Mouse (Mus musculus): ENCODE results near the gene Gm45618.
"Not testable (repeated sequence)": the region's sequence is repeated elsewhere in the genome, so short reads cannot be mapped to it uniquely, and the experiment has no call there.

Gm45618 gene

DNA sequence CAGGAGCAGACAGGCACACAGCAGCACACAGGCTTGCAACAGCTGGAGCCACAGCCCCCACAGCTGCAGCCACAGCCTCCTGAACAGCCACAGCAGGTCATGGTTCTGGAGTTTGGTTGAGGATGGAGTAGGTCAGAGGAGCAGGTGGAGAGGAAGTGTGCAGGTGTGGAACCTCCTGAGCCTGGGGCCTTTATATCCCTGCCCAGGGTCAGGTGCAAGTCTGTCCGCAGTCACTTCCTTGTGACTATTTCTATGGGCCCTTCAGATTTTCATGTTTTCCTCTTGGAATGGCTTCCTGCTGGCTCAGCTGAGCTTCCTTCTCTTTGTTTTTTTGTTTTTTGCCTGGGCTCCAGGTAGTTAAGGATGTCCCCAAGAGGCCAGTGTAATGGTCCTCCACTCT, at the start of gene Gm45618:
TSS of gene Gm45618 (minus strand) at position 101 of the 400 bp plus-strand sequence.
- ChIA-PET CTCF (interaction anchor here in 2 of 4 experiments (0.6 to 0.9 kb wide), 3 partner anchors 46 to 523 kb away, joined by 3 to 6 read pairs (median 3); no protein-coding TSS in a partner anchor), POLR2A (interaction anchor here in 1 of 4 experiments (0.7 kb wide), 1 partner anchor 21 kb away, joined by 7 read pairs; no protein-coding TSS in a partner anchor)

DNA sequence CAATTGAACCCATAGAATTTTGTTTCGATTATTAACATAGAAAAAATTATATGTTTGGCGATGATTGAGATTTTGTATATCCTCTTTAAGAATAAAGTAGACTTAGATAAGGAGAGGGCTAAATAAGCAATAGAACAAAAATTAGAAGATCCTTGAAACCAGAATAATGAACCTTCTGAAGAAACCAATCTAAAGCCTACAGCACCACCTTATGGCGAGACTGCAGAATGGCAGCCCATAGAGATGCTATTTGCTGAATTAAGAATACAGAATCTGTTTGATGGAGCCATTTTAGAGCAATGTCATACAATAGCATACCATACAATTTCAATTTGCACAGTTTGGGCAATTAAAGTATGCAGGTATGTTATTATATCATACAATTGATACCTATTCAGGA, 49.3 kb upstream of the Gm45618 start:
- POLR2A ChIA-PET: no interaction called here
- CTCF ChIA-PET: no interaction called here

DNA sequence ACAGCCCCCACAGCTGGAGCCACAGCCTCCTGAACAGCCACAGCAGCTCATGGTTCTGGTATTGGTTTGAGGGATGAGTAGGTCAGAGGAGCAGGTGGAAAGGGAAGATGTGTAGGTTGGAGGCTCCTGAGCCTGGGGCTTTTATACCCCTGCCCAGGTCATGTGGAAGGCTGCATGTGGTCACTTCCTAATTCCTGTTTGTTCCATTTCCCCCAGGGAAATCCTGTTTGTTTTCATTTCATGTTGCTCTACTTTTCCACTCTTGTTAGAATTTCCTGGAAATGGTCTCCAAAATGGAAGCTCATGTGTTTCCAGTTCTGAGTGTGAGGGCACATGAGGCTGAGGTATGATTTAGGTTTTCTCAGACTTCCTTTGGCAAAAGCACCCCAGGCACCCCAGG, 45.1 kb upstream of the Gm45618 start, which contains the start of gene Gm4553:
TSS of gene Gm4553 (minus strand) at position 101 of the 400 bp plus-strand sequence.
- CTCF ChIA-PET, POLR2A ChIA-PET: not testable (repeated sequence)

DNA sequence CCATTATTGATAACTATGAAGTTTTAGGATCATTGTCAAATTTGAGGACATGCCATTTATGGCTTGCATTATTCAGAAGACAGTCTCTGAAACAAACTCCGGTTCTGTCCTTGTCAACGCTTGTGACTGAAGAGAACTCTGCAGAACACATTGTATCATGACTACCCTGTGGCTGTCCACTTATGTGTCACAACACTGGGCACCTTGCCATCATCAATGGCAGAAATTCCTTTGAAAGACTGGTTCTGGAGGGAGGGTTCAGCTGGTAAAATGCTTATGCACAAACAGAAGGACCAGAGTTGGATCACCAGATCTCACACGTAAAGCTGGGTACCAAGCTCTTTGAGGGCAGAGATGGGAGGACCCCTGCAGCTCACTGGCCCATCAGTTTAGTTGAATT, 38.8 kb upstream of the Gm45618 start:
- POLR2A ChIA-PET: no interaction called here
- CTCF ChIA-PET: interaction anchor here in 1 of 4 experiments (1.3 kb wide), 1 partner anchor 64 kb away, joined by 3 read pairs; the partner anchor contains the start of gene Dusp8

DNA sequence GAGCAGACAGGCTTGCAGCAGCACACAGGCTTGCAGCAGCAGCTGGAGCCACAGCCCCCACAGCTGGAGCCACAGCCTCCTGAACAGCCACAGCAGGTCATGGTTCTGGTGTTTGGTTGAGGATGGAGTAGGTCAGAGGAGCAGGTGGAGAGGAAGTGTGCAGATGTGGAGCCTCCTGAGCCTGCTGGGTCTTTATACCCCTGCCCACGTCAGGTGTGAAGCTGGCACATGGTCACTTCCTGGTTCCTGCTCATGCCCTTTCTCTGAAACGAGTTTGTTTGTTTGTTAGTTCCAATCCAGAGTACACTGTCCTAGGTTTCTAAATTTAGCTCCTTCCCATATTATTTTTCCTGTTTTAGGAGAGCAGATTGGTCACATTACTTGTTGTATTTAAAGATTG, 36.5 kb upstream of the Gm45618 start, which contains the start of gene Gm29735:
TSS of gene Gm29735 (minus strand) at position 101 of the 400 bp plus-strand sequence.
- POLR2A ChIA-PET: not testable (repeated sequence)
- CTCF ChIA-PET: interaction anchor here in 1 of 4 experiments (0.6 kb wide), 1 partner anchor 12 kb away, joined by 4 read pairs; no protein-coding TSS in a partner anchor

DNA sequence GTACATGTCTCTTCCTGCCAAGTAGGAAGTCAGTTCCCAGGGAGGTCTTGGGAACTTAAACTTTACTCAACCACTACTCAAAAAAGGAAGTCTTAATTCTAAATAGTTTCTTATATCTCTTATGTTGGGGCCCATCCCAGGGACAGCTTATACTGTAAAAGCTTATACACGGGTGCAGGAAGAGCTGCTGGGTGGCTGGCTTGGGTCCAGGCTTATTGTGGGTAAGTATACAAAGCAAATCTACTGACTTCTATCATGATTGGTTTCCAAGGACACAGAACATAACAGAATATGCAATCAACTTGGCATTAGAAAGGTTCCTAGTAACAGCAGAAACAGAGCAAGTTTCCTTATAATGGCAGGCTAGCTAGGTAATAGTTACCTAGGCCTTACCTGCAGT, 34.8 kb upstream of the Gm45618 start:
- POLR2A ChIA-PET: no interaction called here
- CTCF ChIA-PET: interaction anchor here in 1 of 4 experiments (0.6 kb wide), 1 partner anchor 94 kb away, joined by 5 read pairs; no protein-coding TSS in a partner anchor

DNA sequence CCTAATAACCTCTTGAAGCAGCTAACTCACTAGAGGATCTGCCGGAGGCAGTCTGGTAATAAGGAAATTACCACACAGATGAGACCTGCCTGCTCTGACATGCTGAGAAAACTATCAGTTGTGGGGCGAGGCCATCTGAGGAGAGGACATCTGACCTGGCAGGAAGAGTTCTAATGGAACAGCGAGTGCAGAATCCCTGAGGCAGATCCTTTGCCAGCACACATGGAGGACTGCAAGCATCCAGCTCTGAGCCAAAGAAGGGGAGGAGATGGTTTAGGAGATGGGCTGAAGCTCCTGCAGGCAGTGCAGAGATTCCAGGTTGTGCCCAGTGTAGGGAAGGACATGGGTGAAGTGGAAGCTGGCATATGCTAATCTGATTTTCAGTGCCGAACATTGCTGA, 31.7 kb upstream of the Gm45618 start:
- ChIA-PET POLR2A (no interaction called here), CTCF (interaction anchor here in 2 of 4 experiments (1.2 to 1.3 kb wide), 2 partner anchors 98 to 103 kb away, joined by 3 to 4 read pairs; no protein-coding TSS in a partner anchor)

DNA sequence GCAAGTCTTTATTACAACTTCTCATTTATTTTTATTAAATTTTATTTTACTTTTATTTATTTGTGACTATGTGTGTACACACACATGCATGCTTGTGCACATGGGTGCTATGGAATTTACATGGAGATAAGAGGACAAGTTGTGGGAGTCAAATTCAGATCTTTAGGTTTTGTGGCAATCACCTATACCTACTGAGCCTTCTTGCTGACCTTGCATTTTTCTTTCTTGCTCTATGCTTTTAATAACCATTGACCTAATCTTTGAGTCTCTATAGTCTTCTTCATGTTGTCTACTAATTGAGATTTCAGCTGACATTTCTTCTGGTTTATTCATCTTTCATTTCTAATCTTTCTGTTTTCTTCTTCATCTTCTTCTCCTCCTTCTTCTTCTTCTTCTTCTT, 28.1 kb upstream of the Gm45618 start:
- CTCF ChIA-PET: interaction anchor here in 2 of 4 experiments (0.6 to 1.6 kb wide), 2 partner anchors 63 to 101 kb away, joined by 3 to 4 read pairs; no protein-coding TSS in a partner anchor
- POLR2A ChIA-PET: no interaction called here

DNA sequence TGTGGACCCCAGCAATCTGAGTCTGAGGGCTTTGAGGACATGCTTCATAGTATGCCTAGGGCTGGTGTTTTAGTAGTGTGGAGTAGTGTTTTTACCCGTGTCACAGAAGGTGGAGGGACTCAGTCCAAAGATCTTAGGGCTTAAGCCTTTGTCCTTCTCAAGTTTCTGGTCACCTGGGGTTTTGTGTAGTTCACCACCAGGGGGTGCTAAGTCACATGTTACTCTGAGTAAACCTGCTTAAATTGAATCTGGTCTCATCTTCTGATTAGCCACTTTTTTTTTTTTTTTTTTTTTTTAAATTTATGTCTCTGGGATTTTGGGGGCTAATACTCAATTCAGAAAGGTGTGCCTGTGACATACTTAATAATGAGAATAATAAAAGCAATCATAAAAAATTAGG, 25.5 kb upstream of the Gm45618 start:
- ChIA-PET POLR2A (interaction anchor here in 2 of 4 experiments (0.7 to 0.9 kb wide), 2 partner anchors 17 to 106 kb away, joined by 4 to 5 read pairs; no protein-coding TSS in a partner anchor), CTCF (interaction anchor here (0.6 to 3.0 kb wide), 14 partner anchors 11 to 593 kb away, joined by 3 to 28 read pairs (median 4); no protein-coding TSS in a partner anchor)

DNA sequence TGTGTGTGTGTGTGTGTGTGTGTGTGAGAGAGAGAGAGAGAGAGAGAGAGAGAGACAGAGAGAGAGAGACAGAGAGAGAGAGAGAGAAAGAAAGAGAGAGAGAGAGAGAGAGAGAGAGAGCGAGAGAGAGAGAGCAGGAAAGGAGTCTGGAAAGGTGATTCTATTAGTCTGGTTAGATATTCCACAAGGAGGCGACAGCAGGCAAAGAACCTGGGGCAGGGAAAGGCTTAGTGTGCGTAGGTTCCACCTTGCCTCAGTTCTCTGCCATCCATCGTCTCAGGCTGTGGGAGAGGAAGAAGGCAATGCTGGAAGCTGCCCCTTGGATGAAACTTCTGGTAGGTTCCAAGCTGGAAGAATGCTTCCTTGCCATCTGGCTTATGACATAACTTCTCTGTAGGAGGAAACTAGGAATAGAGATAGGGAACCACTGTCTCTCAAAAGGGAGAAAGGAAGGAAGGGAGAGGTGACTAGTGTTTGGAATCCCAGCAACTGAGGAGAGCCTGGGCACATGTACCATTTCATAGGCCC, 24.9 kb upstream of the Gm45618 start:
- POLR2A ChIA-PET: interaction anchor here in 2 of 4 experiments (0.7 to 0.9 kb wide), 2 partner anchors 17 to 107 kb away, joined by 4 to 5 read pairs; no protein-coding TSS in a partner anchor
- CTCF ChIA-PET: interaction anchor here (0.6 to 3.0 kb wide), 14 partner anchors 12 to 139 kb away, joined by 3 to 28 read pairs (median 4); no protein-coding TSS in a partner anchor

DNA sequence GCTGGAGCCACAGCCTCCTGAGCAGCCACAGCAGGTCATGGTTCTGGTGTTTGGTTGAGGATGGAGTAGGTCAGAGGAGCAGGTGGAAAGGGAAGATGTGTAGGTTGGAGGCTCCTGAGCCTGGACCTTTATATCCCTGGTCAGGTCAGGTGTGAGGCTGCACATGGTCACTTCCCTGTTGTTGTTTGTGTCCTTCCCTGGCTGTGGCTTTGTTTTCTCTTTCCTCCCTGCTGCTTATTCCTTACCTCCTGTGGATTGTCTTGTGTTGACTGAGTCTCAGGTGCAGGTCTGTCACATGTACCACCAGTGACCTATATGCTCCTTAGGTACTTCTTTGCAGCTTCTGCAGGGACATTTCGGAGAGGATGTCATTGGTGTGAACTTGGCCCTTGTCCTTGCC, 24.0 kb upstream of the Gm45618 start, which contains the start of gene Gm45337:
TSS of gene Gm45337 (minus strand) at position 101 of the 400 bp plus-strand sequence.
- POLR2A ChIA-PET: no interaction called here
- CTCF ChIA-PET: interaction anchor here (0.6 to 3.0 kb wide), 7 partner anchors 13 to 112 kb away, joined by 3 to 28 read pairs (median 6); no protein-coding TSS in a partner anchor

DNA sequence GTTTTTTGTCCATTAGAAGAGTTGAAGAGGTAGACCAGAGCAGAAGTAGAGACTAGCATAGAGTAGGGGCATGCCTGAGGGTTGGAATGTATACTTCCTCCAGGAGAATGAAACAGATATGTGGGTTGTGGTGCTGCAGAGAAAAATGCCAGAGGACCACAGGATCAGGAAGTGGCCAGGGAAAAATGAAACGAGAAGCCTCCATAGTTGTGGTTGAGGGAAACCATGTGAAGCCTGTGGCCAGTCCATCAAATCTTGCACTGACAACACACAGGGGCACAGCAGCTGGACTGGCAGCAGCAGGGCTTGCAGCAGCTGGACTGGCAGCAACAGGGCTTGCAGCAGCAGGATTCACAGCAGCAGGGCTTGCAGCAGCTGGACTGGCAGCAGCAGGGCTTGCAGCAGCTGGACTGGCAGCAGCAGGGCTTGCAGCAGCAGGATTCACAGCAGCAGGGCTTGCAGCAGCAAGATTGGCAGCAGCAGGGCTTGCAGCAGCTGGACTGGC, 23.0 kb upstream of the Gm45618 start:
- ChIA-PET CTCF (interaction anchor here in 2 of 4 experiments (0.5 to 0.7 kb wide), 2 partner anchors 96 to 476 kb away, joined by 3 to 4 read pairs; no protein-coding TSS in a partner anchor), POLR2A (interaction anchor here in 1 of 4 experiments (0.7 kb wide), 1 partner anchor 924 kb away, joined by 3 read pairs; no protein-coding TSS in a partner anchor)

DNA sequence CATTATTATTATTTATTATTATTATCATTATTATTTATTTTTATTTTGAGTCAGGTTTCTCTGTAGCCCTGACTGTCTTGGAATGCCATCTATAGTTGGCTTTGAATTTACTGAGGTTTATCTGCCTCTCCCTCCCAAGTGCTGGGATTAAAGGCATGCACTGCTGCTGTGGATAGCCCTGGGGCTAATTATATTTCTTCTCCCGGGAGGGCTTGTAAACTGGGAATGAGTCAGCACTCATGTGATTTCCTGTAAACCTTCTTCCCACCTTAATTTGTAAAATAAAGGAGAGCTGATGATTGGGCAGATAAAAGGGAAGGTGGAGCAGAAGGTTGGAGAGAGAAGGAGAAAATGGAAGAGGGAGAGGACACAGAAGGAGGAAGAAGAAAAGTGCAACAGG, 20.2 kb upstream of the Gm45618 start:
- CTCF ChIA-PET: no interaction called here
- POLR2A ChIA-PET: interaction anchor here in 2 of 4 experiments (0.6 to 1.5 kb wide), 2 partner anchors 9 to 568 kb away, joined by 3 to 5 read pairs; no protein-coding TSS in a partner anchor

DNA sequence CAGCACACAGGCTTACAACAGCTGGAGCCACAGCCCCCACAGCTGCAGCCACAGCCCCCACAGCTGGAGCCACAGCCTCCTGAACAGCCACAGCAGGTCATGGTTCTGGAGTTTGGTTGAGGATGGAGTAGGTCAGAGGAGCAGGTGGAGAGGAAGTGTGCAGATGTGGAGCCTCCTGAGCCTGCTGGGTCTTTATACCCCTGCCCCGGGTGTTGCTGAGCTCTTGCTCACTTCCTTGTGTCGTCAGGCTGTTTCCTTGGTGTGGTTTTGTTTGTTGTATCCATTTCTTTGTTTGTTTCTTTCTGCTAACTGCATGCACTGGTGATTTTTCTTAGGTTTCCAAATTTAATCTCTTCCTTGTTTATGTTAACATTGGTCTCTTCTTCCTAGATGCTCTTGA, 15.4 kb upstream of the Gm45618 start, which contains the start of gene Gm39115:
TSS of gene Gm39115 (minus strand) at position 101 of the 400 bp plus-strand sequence.
- POLR2A ChIA-PET, CTCF ChIA-PET: not testable (repeated sequence)

DNA sequence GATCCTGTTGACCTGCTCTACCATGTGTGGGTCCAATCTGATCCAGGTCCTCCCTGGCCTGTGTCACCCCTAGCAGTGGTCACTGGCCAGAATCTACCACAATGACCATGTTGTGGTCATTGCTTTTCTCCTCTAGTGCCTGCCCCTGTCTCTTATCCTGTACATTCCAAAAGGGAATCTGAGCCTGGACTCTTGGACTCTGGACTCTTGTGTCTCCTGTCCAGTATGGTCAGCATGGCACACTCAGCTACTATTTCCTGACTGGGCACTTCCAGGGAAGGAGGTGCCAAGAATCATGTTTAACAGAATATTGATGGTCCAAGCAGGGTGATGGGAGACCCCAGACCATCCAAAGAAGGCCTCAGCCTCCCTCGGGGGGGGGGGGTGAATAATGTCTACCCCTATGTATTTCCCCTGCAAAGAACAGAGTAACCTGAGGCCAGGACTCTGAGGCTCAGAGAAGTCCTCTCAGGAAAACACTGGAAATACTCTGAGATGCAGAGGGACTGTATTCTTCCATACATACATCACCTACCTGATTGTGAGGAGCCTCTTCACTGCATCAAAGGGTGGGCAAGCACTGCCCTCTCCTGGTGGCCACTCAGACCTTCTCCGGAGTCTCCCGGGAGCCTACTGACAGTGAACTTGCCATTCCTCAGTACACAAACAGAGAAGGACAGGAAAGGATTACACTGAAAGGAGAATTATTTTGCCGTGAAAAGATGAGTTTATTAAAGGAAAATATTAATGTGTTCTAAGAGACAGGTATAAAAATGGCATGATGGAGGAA, 13.9 kb upstream of the Gm45618 start:
- POLR2A ChIA-PET: no interaction called here
- CTCF ChIA-PET: interaction anchor here in 1 of 4 experiments (0.6 kb wide), 1 partner anchor 379 kb away, joined by 3 read pairs; no protein-coding TSS in a partner anchor

DNA sequence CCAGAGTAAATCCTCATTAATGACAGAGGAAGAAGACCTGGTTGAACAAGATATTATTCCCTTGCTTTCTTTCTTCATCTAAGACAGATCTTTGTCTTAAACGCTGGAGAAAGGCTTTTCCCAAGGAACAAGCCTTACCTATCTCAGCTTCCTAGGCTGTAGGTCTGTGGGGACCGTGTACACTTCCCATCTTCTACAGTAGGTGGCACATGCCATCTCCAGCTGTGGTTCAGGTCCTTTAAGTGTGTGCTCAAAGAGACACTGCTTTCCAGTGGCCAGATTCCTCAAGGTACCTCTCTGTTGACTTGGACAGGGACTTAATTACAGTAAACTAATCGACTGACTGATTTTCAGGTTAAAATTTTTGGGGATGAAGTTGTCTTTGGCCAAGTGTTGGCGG, 8.3 kb upstream of the Gm45618 start:
- CTCF ChIA-PET: interaction anchor here in 2 of 4 experiments (0.7 to 1.7 kb wide), 2 partner anchors 127 kb away, joined by 4 to 5 read pairs; no protein-coding TSS in a partner anchor

DNA sequence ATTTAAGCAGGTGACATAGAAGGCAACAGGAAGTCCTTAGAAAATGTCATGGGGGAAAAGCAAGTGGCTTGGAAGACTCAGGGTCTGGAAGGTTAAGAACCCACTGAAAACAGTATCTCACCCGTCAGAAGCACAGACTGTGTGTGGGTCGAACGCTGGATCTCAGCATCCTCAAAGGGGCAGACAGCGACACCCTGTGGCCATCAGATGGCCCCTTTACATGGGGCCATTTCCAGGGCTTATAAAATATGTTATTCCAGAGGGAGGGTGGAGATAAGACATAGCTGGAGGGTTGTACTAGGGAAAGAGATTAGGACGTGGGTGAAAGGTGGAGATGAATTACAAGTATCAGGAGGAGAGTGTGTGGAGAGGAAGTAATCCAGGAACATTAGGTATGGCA, 897 bp downstream of the Gm45618 start:
- CTCF ChIA-PET: interaction anchor here in 3 of 4 experiments (0.5 to 1.0 kb wide), 5 partner anchors 8 to 165 kb away, joined by 3 to 21 read pairs (median 3); no protein-coding TSS in a partner anchor
- POLR2A ChIA-PET: no interaction called here

More for the DNA sequence above, 8.3 kb upstream of the Gm45618 start:
- POLR2A ChIA-PET: no interaction called here

DNA sequence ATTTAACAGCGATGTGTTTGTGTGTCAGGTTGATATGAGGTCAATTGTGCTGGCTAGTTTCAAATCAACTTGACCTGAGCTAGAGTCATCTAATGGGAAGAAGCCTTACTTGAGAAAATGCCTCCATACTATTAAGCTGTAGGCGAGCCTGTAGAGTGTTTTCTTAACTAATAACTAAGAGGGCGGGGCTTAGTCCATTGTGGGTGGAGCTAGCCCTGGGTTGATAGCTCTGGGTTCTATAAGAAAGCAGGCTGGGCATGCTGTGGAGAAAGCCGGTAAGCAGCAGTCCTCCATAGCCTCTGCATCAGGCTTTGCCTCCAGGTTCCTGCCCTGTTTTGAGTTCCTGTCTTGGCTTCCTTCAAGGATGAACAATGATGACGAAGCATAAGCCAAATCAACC, 15.8 kb downstream of the Gm45618 start:
- CTCF ChIA-PET: interaction anchor here in 1 of 4 experiments (0.6 kb wide), 1 partner anchor 96 kb away, joined by 3 read pairs; no protein-coding TSS in a partner anchor
- POLR2A ChIA-PET: no interaction called here

DNA sequence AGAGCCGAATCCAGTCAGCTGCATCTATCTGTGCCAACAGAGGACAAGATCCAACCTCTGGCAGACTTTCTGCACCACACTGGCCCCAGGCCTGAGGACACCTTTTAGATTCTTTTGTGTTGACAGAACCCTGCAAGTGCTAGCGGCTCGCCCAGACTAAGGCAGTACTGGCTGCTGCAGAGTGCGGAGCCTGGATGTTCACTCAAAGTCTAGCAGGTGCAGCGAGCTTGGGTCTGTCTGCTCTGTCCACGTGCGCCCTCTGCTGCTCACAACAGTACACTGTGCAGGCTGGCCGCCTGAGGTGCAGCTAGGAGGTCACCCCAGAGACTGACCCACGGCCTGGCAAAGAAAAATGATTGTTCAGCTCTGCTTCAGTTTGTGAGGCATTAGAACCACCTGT, 22.8 kb downstream of the Gm45618 start:
- CTCF ChIA-PET: interaction anchor here (0.5 to 2.1 kb wide), 50 partner anchors 8 to 558 kb away, joined by 3 to 27 read pairs (median 4); partner anchors contain the start of gene Chid1 (in 1 of the 4)
- POLR2A ChIA-PET: interaction anchor here in 2 of 4 experiments (0.5 to 1.1 kb wide), 8 partner anchors 11 to 196 kb away, joined by 3 to 5 read pairs (median 3); no protein-coding TSS in a partner anchor
